Mouse (Mus musculus): ENCODE measurements around the gene A730061H03Rik.

- TF ChIP-seq POLR2A (IDR thresholded peaks at IDR 0.05; ENCODE audit: low read depth, low read length) (peak; percentile 60; the same call in 1 of the 2 replicates), CTCF (IDR thresholded peaks at IDR 0.05; ENCODE audit: extremely low read depth, insufficient read length, insufficient replicate concordance, low read depth, low read length) (no peak)
Observed at GRCm38 (mm10) chr14:55577871-55578667, 17.9 kb upstream of the A730061H03Rik start, which contains the start of gene Psme1.
